Mouse (Mus musculus) bone marrow, adult 2 months (tissue): ENCODE data around the gene Sppl3.

Source experiments
- CTCF ChIP-seq: fragments of 200-500 bp; IDR thresholded peaks from 2 replicates; pipeline ENCODE4 v1.5.1; 2011; ENCODE audit warnings: low read length, control low read depth; ENCODE audit not compliant: control insufficient read depth, insufficient read depth
- POLR2A ChIP-seq: fragments of 200-500 bp; IDR thresholded peaks from 2 replicates; pipeline ENCODE4 v1.6.1; 2011; ENCODE audit warnings: low read depth, mild to moderate bottlenecking, control low read depth, low read length, borderline replicate concordance; ENCODE audit not compliant: control insufficient read depth

GRCm38 (mm10) chr5:115052546-115052945 lies 41.6 kb downstream of the Sppl3 start:
- TF ChIP-seq CTCF (no peak), POLR2A (no peak)
